Mouse (Mus musculus) kidney, embryonic 14.5 days (tissue): ENCODE data around the gene Klf9. TPM values are rescaled to one million over a fixed set of nuclear protein-coding genes. Genes with fewer than 3 reads are reported as not detected.

ENCODE experiments used
- ATAC-seq: fragments of 200-750 bp; cut with Nextera tagmentation; 2 replicates; pipeline ENCODE4 v1.8.0; 2017; ENCODE audit warnings: moderate number of reproducible peaks, mild to moderate bottlenecking, moderate TSS enrichment, moderate library complexity; ENCODE audit not compliant: low FRiP score, low TSS enrichment
- H3K27ac ChIP-seq: fragments of 300-500 bp; sonication (generic); 2 replicates; pipeline ENCODE4 v1.5.1; 2014; ENCODE audit warnings: low read depth, mild to moderate bottlenecking, low read length, moderate library complexity, mixed read lengths
- H3K27me3 ChIP-seq: fragments of 300-500 bp; sonication (generic); 2 replicates; pipeline ENCODE4 v1.6.1; 2014; ENCODE audit warnings: mild to moderate bottlenecking, low read length; ENCODE audit not compliant: control insufficient read depth, insufficient read depth
- H3K36me3 ChIP-seq: fragments of 300-500 bp; sonication (generic); 2 replicates; pipeline ENCODE4 v1.6.1; 2014; ENCODE audit warnings: low read length, mixed read lengths; ENCODE audit not compliant: control insufficient read depth, insufficient read depth
- H3K4me1 ChIP-seq: fragments of 300-500 bp; sonication (generic); 2 replicates; pipeline ENCODE4 v1.6.1; 2014; ENCODE audit warnings: low read length, mixed read lengths; ENCODE audit not compliant: control insufficient read depth, insufficient read depth
- H3K4me2 ChIP-seq: fragments of 300-500 bp; sonication (generic); replicated peaks from 2 replicates; pipeline ENCODE4 v1.6.1; 2014; ENCODE audit warnings: low read depth, mild to moderate bottlenecking, low read length
- H3K4me3 ChIP-seq: fragments of 300-500 bp; sonication (generic); 2 replicates; pipeline ENCODE4 v1.5.1; 2014; ENCODE audit warnings: mild to moderate bottlenecking, low read length
- H3K9ac ChIP-seq: fragments of 300-500 bp; sonication (generic); 2 replicates; pipeline ENCODE4 v1.6.1; 2014; ENCODE audit warnings: low read depth, mild to moderate bottlenecking, low read length, moderate library complexity
- H3K9me3 ChIP-seq: fragments of 300-500 bp; sonication (generic); 2 replicates; pipeline ENCODE4 v1.6.1; 2016; ENCODE audit warnings: low read length; ENCODE audit not compliant: control insufficient read depth
- WGBS: fragments of 180-500 bp; shearing (Covaris S2); extraction: QIAGEN DNeasy Blood & Tissue Kit; methylation state at CpG from one replicate; pipeline ENCODE4 v1.1.7; 2014; 5-methylcytosine and 5-hydroxymethylcytosine counted together
- polyA plus RNA-seq: library from polyadenylated mRNA; unstranded; fragments of >200 nt; fragmentation: Nextera tagmentation; extraction: Ambion mirVana; gene quantifications from 2 replicates; pipeline ENCODE4 v1.2.1, GENCODE M21; 2014

The Klf9 gene
- polyA plus RNA-seq, 1 experiment from 2014 or later, result 2.7 TPM

DNA sequence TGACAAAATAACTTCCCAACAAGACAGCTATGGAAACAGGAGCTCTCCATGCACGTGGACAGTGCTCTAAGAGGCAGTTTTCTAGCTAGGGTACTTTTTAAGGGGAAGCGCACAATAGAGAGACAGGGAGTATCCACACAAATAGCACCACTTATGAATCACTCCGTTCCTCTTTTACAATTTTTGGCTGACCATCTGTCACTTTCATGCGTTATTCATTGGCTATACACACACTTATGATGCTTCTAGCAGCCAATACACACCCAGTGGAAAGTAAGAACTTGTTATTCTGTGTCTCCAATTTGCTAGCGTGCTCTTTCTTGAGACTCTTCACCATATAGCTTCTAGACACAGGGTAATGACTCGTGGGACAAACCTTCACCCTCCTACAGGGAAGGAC, 46.7 kb downstream of the Klf9 start:
- Histone ChIP-seq H3K27ac (no peak overlapping the region), H3K27me3 (no peaks in the 10 kb centered on the region), H3K4me2 (no peak overlapping the region), H3K9me3 (no peaks in the 10 kb centered on the region), H3K4me3 (no peak overlapping the region), H3K9ac (no peak overlapping the region), H3K36me3 (no peaks in the 10 kb centered on the region), H3K4me1 (no peaks in the 10 kb centered on the region)
- 88% methylated on average over 6 of the region's 6 CpGs for WGBS
- no peak for ATAC-seq

DNA sequence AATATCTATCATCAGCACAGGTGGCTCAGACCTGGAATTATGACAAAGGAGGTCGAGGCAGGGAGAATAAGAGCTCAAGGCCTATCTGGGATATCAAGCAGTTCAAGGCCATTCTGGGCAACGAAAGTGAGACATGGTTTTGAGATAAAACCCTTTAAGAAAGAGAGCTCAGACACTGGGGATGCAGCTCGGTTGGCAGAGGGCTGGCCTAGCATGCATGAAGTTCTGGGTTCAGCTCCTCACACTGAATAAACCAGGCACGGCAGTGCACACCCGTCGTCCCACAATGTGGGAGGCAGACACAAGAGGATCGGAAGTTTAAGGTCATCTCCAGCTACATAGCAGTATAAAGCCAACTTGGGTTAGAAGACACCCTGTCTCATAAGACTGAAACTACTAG, 48.0 kb downstream of the Klf9 start:
- no peak overlapping the region for H3K4me2 ChIP-seq
- H3K36me3 ChIP-seq, result no peaks in the 10 kb centered on the region
- H3K9me3 ChIP-seq, result no peaks in the 10 kb centered on the region
- H3K9ac ChIP-seq, result no peak overlapping the region
- WGBS, result 85% methylated on average over 7 of the region's 7 CpGs
- no peaks in the 10 kb centered on the region for H3K27me3 ChIP-seq
- no peaks in the 10 kb centered on the region for H3K4me1 ChIP-seq
- H3K27ac ChIP-seq, result no peak overlapping the region
- no peak overlapping the region for H3K4me3 ChIP-seq
- no peak for ATAC-seq

DNA sequence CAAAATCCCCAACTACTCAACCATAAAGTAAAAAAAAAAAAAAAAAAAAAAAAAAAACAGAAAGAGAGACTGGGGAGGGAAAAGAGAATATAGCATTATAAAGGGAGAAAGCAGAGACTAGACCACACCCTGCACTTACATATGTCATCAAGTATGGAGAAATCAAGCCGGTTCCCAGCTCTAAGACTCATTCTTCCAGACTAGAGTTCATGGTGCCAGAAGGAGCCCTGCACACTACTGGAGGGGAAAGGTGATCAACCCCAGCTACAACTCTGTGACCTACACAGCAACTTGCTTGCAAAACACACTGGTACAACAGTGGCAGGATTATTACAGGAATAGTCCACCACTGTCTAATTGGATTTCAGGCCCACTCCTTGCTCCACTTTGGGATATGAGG, 48.7 kb downstream of the Klf9 start:
- ATAC-seq, result no peak
- no peaks in the 10 kb centered on the region for H3K27me3 ChIP-seq
- H3K4me2 ChIP-seq, result no peak overlapping the region
- 75% methylated on average over 1 of the region's 1 CpGs for WGBS
- H3K36me3 ChIP-seq, result no peaks in the 10 kb centered on the region
- H3K9ac ChIP-seq, result no peak overlapping the region
- no peaks in the 10 kb centered on the region for H3K4me1 ChIP-seq
- H3K9me3 ChIP-seq, result no peaks in the 10 kb centered on the region
- H3K4me3 ChIP-seq, result no peak overlapping the region
- no peak overlapping the region for H3K27ac ChIP-seq

DNA sequence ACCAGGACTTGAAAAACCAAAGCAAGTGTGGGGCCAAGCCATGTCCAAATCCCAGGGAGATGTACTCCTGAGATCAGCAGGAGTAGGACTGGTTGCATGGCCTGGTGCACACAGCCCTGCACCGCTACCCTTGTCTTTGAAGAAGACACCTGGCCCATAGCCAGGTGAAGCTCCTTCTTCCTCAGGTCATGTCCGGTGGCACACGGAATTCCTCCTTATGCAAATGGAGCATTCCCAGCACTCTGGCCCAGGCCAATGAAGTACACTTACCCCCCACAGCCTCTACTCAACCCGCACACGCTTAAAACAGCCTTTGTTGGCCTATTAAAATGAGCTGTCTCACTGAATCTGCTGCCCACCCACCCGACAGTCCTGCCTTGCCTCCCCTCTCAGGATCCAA, 50.5 kb downstream of the Klf9 start:
- Histone ChIP-seq H3K4me1 (no peaks in the 10 kb centered on the region), H3K27ac (no peak overlapping the region), H3K9me3 (no peaks in the 10 kb centered on the region), H3K9ac (no peak overlapping the region), H3K4me3 (no peak overlapping the region), H3K36me3 (no peaks in the 10 kb centered on the region), H3K27me3 (no peaks in the 10 kb centered on the region), H3K4me2 (no peak overlapping the region)
- no peak for ATAC-seq
- 89% methylated on average over 6 of the region's 6 CpGs for WGBS

GRCm38 (mm10) chr19:23193076-23193475, 52.0 kb downstream of the Klf9 start:
- H3K4me1 ChIP-seq, result no peaks in the 10 kb centered on the region
- 79% methylated on average over 3 of the region's 3 CpGs for WGBS
- H3K9me3 ChIP-seq, result no peaks in the 10 kb centered on the region
- no peak for ATAC-seq
- H3K4me2 ChIP-seq, result no peak overlapping the region
- no peaks in the 10 kb centered on the region for H3K27me3 ChIP-seq
- no peaks in the 10 kb centered on the region for H3K36me3 ChIP-seq
- H3K27ac ChIP-seq, result no peak overlapping the region
- no peak overlapping the region for H3K9ac ChIP-seq
- no peak overlapping the region for H3K4me3 ChIP-seq

DNA sequence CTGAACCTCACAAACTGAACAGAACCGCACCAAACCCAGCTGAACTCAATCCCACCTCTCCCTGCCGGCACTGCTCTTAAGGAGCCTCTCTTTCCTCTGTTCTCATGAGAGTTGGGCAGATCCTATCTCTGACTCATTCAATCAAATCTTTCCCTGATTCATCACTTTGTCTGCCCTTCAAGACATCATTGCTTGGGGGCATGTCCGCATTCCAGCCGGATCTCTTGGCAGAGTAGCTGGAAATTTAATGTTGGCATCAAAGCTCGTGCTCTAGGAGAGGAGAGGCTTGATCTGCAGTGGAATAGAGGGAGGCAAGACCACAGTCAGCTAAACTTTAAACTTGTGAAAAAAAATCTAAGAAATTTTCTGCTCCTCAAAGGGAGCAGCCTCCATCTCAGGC, 61.1 kb downstream of the Klf9 start:
- H3K4me2 ChIP-seq, result no peak overlapping the region
- no peaks in the 10 kb centered on the region for H3K27me3 ChIP-seq
- H3K36me3 ChIP-seq, result peaks cover 26% of the 10 kb centered on the region
- H3K9me3 ChIP-seq, result peaks cover 6% of the 10 kb centered on the region; the same call in 1 of the 2 replicates
- no peak for ATAC-seq
- no peak overlapping the region for H3K27ac ChIP-seq
- H3K4me3 ChIP-seq, result no peak overlapping the region
- H3K4me1 ChIP-seq, result no peaks in the 10 kb centered on the region
- whole genome bisulfite sequencing, result 93% methylated on average over 5 of the region's 5 CpGs
- no peak overlapping the region for H3K9ac ChIP-seq

GRCm38 (mm10) chr19:23203505-23204053, 62.6 kb downstream of the Klf9 start:
- 93% methylated on average over 3 of the region's 3 CpGs for WGBS
- H3K27me3 ChIP-seq, result no peaks in the 10 kb centered on the region
- H3K27ac ChIP-seq, result no peak overlapping the region
- peaks cover 6% of the 10 kb centered on the region; the same call in 1 of the 2 replicates for H3K9me3 ChIP-seq
- H3K9ac ChIP-seq, result no peak overlapping the region
- no peaks in the 10 kb centered on the region for H3K4me1 ChIP-seq
- ATAC-seq, result no peak
- H3K4me3 ChIP-seq, result no peak overlapping the region
- no peak overlapping the region for H3K4me2 ChIP-seq
- peaks cover 34% of the 10 kb centered on the region for H3K36me3 ChIP-seq

GRCm38 (mm10) chr19:23211325-23211724, 70.3 kb downstream of the Klf9 start:
- Histone ChIP-seq H3K9me3 (no peaks in the 10 kb centered on the region), H3K27ac (no peak overlapping the region), H3K4me1 (no peaks in the 10 kb centered on the region), H3K9ac (no peak overlapping the region), H3K36me3 (peaks cover 63% of the 10 kb centered on the region), H3K27me3 (no peaks in the 10 kb centered on the region), H3K4me3 (no peak overlapping the region), H3K4me2 (no peak overlapping the region)
- no peak for ATAC-seq
- 89% methylated on average over 6 of the region's 6 CpGs for WGBS

DNA sequence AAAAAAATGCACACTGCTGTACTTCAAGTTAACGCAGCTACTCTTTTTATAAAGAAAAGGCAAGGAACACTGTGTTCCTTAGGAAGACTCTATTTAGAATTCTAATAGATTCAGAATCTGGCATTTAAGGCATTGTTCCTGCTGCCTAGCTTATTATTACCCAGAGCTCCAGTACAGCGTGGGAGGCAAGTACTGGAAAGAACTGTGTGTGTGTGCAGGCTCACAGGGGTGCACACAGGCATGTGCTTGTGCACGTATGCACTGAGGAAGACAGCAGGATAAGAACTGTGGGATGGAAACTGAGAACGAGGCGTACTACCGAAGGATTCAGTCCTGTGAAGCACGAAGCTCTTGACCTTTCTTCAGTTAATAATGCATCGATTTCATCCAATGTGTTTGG, 73.3 kb downstream of the Klf9 start:
- H3K4me3 ChIP-seq, result no peak overlapping the region
- H3K9me3 ChIP-seq, result no peaks in the 10 kb centered on the region
- peaks cover 67% of the 10 kb centered on the region for H3K36me3 ChIP-seq
- no peak overlapping the region for H3K27ac ChIP-seq
- no peak overlapping the region for H3K9ac ChIP-seq
- no peaks in the 10 kb centered on the region for H3K4me1 ChIP-seq
- WGBS, result 91% methylated on average over 8 of the region's 8 CpGs
- no peak for ATAC-seq
- no peak overlapping the region for H3K4me2 ChIP-seq
- no peaks in the 10 kb centered on the region for H3K27me3 ChIP-seq
